Mouse (Mus musculus) retina, adult 2 months (tissue): ENCODE results near the gene Irf2bp2.

ENCODE experiments used
- DNase-seq: peaks from one replicate; pipeline ENCODE4 v3.0.0-alpha.2; 2012; ENCODE audit warnings: low read depth, low spot score

Irf2bp2 gene

GRCm38 (mm10) chr8:126586599-126587577, 6.9 kb downstream of the Irf2bp2 start:
- no peak for DNase-seq

- no peak for DNase-seq
Observed at GRCm38 (mm10) chr8:126586101-126586500, 7.7 kb downstream of the Irf2bp2 start.

DNA sequence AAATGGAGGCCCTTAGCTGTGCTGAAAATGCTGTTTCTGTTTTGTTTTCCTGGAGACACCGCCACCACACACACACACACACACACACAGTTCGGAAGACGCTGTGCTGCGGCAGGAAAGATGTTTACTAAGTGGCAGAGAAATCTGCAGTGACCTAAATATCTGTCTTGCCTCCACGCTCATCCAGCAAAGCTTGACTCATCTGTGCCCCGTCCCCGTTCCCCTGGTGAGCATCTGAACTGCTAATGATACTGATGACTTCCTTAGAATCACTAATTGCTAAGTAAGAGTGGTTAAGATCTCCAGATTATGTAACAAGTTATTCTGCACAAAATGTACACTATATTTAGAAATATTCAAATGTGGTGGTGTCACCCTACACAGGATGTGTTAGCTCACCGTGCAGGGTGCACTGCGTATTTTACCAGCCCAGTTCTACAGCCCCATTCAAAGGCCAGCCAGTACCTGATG, 8.2 kb downstream of the Irf2bp2 start:
- DNase-seq, result no peak

DNA sequence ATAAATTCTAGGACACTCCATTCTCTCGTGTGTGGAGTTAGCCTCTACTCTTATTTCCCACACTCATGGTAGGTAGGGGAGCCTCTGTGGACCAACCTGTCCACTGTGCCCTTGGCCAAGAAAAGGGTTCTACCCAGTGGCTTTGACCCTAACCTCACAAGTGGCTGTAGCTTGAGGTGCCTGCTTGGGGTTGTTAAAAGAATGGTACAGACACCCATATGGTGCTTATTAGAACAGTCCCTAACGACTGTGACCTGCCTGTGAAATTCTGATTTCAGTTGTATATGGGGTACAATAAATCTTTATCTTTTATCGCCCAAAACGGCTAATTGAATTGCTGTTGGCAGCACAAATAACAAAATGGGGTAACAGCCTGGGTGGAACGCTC, 8.9 kb downstream of the Irf2bp2 start:
- DNase-seq, result no peak

GRCm38 (mm10) chr8:126583971-126584843, 9.6 kb downstream of the Irf2bp2 start:
- DNase-seq, result no peak

DNA sequence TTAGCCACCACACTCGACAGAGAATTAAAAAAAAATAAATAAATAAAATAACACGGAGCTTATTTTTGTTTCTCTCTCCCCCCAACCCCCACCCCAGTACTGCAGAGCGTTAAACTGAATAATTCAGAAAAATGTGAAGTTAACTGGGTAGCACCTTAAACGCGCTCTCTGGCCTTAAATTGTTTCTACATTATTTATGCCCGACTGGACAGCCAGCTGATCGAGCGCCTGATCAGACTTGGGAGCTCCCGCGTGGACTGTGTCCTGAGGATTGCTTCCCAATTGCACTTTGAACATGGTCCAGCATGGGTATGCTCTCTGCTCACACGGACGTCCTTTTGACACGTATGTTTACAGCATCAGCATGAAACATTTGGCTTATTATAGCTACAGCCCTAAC, 10.3 kb downstream of the Irf2bp2 start:
- no peak for DNase-seq

- no peak for DNase-seq
Observed at GRCm38 (mm10) chr8:126583018-126583417, 10.8 kb downstream of the Irf2bp2 start.

DNA sequence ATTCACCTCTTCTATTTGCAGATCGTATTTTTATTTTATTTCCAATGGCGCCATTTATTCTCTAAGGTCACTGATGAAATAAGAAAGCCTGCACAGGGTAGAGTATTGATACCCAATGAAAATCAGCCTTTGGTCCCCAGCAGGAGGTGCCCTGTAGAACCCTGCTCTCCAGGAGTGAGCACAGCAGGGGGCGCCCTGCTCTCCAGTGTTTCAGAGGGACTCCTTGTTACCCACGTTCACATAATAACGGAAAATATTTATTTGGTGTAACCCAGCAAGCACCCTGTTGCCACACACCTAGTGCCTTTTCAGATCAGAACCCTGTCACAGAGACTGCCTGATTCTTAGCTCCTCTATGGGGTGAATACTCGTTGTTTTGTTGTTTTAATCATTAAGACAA, 11.3 kb downstream of the Irf2bp2 start:
- no peak for DNase-seq

DNA sequence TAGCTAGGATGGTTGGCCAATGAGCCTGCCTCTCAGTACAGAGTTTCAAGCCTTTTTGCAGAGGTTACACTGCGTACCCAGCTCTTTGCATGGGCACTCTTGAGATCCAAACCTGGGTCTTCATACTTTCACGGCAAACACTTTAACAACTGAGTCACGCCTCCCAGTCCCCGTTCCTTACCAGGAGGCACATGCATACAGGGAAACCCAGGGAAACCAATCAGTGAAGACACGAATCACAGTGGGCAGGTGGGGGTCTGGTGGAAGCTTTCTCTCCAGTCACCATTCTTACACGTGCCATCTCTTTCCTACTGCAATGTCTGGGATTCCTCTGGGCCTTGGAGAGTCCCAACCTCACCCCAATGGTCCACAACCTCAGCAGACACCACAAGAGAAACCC, 12.1 kb downstream of the Irf2bp2 start:
- DNase-seq, result no peak

- no peak for DNase-seq
Observed at GRCm38 (mm10) chr8:126580826-126581225, 13.0 kb downstream of the Irf2bp2 start.

DNA sequence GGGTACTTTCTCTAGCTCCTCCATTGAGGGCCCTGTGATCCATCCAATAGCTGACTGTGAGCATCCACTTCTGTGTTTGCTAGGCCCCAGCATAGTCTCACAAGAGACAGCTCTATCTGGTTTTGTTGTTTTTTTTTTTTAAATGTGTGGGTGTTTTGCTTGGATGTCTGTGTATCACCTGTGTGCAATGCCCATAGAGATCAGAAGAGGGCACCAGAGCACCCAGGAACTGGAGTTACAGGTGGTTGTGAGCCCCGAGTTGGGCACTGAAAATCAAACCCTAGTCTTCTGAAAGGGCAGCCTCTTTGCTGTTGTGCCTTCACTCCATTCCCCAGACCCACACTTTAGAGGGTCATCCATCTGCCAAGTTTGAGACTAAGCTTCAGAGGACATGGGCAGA, 13.7 kb downstream of the Irf2bp2 start:
- DNase-seq, result no peak

DNA sequence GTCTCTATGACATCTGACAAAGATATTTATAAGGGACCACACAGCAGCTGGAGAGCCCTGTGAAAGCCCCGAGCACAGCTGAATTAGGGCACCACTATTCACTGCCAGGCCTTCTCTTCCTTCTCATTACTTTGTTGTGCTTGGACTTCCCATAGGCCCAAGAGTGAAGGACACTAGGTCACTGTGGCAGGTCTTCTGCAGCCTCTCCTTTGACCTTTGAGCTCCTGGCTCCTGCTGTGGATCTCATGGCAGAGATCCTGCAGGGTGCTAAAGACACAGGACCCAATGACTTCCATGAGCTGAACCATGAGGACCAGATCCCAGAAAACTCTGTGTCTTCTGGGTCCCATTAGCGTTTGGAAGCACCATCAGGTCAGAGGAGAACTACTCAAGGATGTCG, 15.1 kb downstream of the Irf2bp2 start:
- no peak for DNase-seq

- DNase-seq, result no peak
Observed at GRCm38 (mm10) chr8:126576919-126577318, 16.9 kb downstream of the Irf2bp2 start.

- DNase-seq, result no peak
Observed at GRCm38 (mm10) chr8:126576086-126576485, 17.7 kb downstream of the Irf2bp2 start.

- no peak for DNase-seq
Observed at GRCm38 (mm10) chr8:126574882-126575637, 18.7 kb downstream of the Irf2bp2 start.

- no peak for DNase-seq
Observed at GRCm38 (mm10) chr8:126573878-126574277, 19.9 kb downstream of the Irf2bp2 start.

DNA sequence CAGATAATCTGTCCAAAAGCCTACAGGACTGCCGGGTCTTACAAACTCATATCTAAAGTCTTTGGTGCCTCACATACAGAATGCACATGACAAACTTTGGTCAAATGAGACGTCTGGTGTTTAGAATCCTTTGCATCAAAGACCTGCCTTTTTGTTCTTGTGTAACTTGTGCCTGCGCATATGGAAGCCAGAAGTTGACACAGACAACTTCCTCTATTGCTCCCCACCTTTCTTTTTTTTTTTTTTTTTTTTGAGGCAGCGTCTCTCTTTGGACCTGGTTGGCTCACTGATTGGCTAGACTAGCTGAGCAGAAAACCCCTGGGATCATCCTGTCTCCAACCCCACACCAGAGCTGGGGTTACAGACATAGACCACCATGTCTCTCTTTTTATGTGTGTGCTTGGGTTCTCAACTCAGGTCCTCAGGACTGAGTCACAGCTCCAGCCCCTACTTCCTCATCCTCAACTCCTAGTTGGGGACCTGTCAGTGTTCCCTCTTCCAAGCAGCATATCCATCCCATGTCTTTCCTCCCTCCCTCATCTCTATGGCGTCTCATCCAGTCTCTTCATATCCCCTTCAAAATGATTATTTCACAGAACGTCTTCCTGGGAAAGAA, 20.6 kb downstream of the Irf2bp2 start:
- DNase-seq, result no peak

- no peak for DNase-seq
Observed at GRCm38 (mm10) chr8:126571065-126571660, 22.6 kb downstream of the Irf2bp2 start.

GRCm38 (mm10) chr8:126570521-126571040, 23.2 kb downstream of the Irf2bp2 start:
- no peak for DNase-seq

DNA sequence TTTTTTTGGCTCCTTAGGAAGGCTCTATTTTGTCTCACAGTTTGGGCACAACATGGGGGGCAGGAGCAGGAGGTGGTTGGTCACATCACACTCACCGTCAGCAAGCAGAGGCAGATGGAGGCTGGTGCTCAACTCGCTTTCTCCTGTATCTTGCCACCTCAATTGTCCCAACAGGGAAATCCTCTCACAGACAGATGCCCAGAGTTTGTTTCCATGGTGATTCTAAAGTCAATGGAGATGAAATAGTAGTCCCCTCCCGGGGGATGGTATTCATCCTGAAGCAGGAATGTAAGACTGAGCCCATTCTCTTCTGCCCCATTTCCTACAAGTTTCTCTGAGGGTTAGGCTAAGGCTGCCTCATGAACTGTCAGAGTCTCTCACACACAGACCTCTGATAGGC, 23.7 kb downstream of the Irf2bp2 start:
- DNase-seq, result no peak
